Mouse (Mus musculus) ES-E14 (cell line): ENCODE results near the gene Mpg. TPM values are rescaled to one million over a fixed set of nuclear protein-coding genes. Genes with fewer than 3 reads are reported as not detected.

Source experiments
- DNase-seq: peaks from one replicate; pipeline ENCODE4 v3.0.0-alpha.2; 2013; ENCODE audit warnings: low read depth, low spot score
- H3K27ac ChIP-seq: 2 replicates; pipeline ENCODE4 v1.5.1; 2012; ENCODE audit warnings: low read depth, mild to moderate bottlenecking, low read length, moderate library complexity, mixed read lengths; ENCODE audit not compliant: poor library complexity, insufficient read depth, severe bottlenecking
- H3K36me3 ChIP-seq: 2 replicates; pipeline ENCODE4 v1.6.1; 2012; ENCODE audit warnings: mild to moderate bottlenecking, low read length, moderate library complexity, mixed read lengths; ENCODE audit not compliant: control insufficient read depth, poor library complexity, insufficient read depth, severe bottlenecking
- H3K4me1 ChIP-seq, 2 experiments: fragments of 150-350 bp in 1 of 2; sonication (generic) in 1 of 2; 2 replicates each; pipeline ENCODE4 v1.6.1; 2012; ENCODE audit warnings: low read length in 2 of 2, mild to moderate bottlenecking in 1 of 2, mixed read lengths in 1 of 2; ENCODE audit not compliant: control insufficient read depth in 2 of 2, insufficient read depth in 2 of 2, poor library complexity in 1 of 2
- H3K4me3 ChIP-seq, 2 experiments: fragments of 150-350 bp in 1 of 2; sonication (generic) in 1 of 2; 2 replicates each; pipeline ENCODE4 v1.5.1; 2012; ENCODE audit warnings: low read length in 2 of 2, low read depth in 1 of 2, mild to moderate bottlenecking in 1 of 2, mixed read lengths in 1 of 2; ENCODE audit not compliant: insufficient read depth in 1 of 2, poor library complexity in 1 of 2, severe bottlenecking in 1 of 2
- H3K9ac ChIP-seq: 2 replicates; pipeline ENCODE4 v1.6.1; 2012; ENCODE audit warnings: low read depth, mild to moderate bottlenecking, low read length, mixed read lengths; ENCODE audit not compliant: poor library complexity, insufficient read depth, severe bottlenecking
- H3K9me3 ChIP-seq: fragments of 150-350 bp; sonication (generic); 2 replicates; pipeline ENCODE4 v1.6.1; 2012; ENCODE audit warnings: low read depth, mild to moderate bottlenecking, low read length; ENCODE audit not compliant: control insufficient read depth, insufficient read depth
- CHD2 ChIP-seq: IDR thresholded peaks from 2 replicates; pipeline ENCODE4 v1.6.1; 2014; ENCODE audit warnings: mild to moderate bottlenecking, low read depth, low read length, inconsistent platforms
- HCFC1 ChIP-seq: IDR thresholded peaks from 2 replicates; pipeline ENCODE4 v1.6.1; 2012; ENCODE audit warnings: low read length, inconsistent platforms, borderline replicate concordance; ENCODE audit not compliant: insufficient read depth
- MAFK ChIP-seq: IDR thresholded peaks from 2 replicates; pipeline ENCODE4 v1.6.1; 2014; ENCODE audit warnings: mild to moderate bottlenecking, low read depth, low read length, inconsistent platforms; ENCODE audit not compliant: insufficient read depth
- ZC3H11A ChIP-seq: IDR thresholded peaks from 2 replicates; pipeline ENCODE4 v1.6.1; 2012; ENCODE audit warnings: low read depth, mild to moderate bottlenecking, inconsistent platforms, low read length, borderline replicate concordance
- ZNF384 ChIP-seq: IDR thresholded peaks from 2 replicates; pipeline ENCODE4 v1.6.1; 2012; ENCODE audit warnings: low read depth, low read length, inconsistent platforms
- in situ Hi-C, 2 experiments: fragments of 600-800 bp; cut with MboI; formaldehyde crosslinking; loops; one replicate each; pipeline ENCODE4 v1.15.1; 2025; ENCODE audit warnings: low sequenced_read_pairs in 2 of 2, inconsistent platforms in 1 of 2; ENCODE audit not compliant: unreplicated experiment in 2 of 2
- total RNA-seq: library from RNA; depleted of rRNA; stranded (reverse); fragments of 300-350 nt; gene quantifications from 2 replicates; pipeline ENCODE4 v1.2.3, GENCODE M21; 2012

Gene Mpg
- total RNA-seq, 1 experiment, result 30.6 TPM

DNA sequence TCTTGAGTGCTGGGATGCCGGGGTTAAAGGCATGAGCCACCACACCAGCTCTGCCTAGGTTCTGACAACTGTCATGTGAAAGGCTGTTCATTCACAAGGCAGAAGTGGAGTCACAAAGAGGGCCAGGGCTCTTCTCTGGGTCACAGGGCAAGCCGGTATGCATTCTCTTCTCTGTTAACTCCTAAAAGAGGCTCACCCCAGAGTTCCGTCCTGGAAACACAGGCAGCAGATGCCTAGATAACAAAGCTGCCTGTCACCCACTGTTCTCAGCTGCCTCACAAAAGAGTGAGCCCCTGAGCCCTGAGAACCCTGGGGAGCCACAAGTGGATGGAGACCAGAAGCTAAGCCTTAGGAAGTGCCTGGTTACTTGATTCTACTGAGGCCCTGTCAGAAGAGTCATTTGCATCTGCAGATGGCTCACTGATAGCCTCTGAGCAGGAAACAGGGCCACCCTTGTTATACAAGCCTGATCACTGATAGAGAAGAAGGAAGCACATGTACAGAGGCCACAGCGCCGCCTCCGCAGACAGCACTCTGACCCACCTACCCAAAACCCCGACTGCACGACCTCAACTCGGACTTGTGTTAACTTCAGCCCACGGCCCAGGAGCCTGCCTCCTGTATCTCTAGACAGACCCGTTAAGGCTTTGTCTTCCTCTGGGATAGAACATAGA, 30.3 kb upstream of the Mpg start:
- Histone ChIP-seq H3K36me3 (no peaks in the 10 kb centered on the region), H3K9me3 (no peaks in the 10 kb centered on the region), H3K4me1 (peaks cover 0 to 3% of the 10 kb centered on the region in 2 experiments; a peak in 1 of 4 replicates), H3K9ac (no peak overlapping the region), H3K4me3 (no peak overlapping the region), H3K27ac (no peak overlapping the region)
- in situ Hi-C loops, result no loop called here
- TF ChIP-seq ZNF384, result no peak
- TF ChIP-seq HCFC1, result no peak
- TF ChIP-seq ZC3H11A, result no peak
- TF ChIP-seq MAFK, result no peak
- no peak for TF ChIP-seq CHD2
- no peak for DNase-seq

DNA sequence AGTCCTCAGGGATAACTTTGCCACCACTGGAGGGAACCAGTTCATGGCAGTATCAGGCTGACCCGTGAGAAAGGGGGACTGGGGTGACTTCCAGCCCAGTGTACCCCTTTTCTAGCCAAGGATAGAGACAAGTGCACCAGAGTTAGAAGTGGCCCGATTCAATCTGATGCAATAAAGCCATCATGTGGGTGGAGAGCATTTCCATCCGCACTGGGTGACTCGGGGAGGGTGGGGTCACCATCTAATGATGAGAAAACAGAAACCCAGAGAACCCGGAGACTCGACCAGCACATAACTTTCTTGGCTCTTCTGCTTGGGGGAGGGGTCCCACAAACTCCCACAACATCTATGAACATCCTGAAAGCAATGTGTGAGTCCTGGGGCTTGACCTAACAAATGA, 29.6 kb upstream of the Mpg start:
- H3K36me3 ChIP-seq, result no peaks in the 10 kb centered on the region
- in situ Hi-C loops, result no loop called here
- no peak for TF ChIP-seq ZC3H11A
- no peak for TF ChIP-seq ZNF384
- TF ChIP-seq CHD2, result no peak
- TF ChIP-seq MAFK, result no peak
- no peak for TF ChIP-seq HCFC1
- no peaks in the 10 kb centered on the region for H3K9me3 ChIP-seq
- H3K4me1 ChIP-seq, result peaks cover 0 to 3% of the 10 kb centered on the region in 2 experiments; a peak in 1 of 4 replicates
- no peak overlapping the region for H3K27ac ChIP-seq
- no peak overlapping the region for H3K9ac ChIP-seq
- H3K4me3 ChIP-seq, result no peak overlapping the region
- DNase-seq, result no peak

DNA sequence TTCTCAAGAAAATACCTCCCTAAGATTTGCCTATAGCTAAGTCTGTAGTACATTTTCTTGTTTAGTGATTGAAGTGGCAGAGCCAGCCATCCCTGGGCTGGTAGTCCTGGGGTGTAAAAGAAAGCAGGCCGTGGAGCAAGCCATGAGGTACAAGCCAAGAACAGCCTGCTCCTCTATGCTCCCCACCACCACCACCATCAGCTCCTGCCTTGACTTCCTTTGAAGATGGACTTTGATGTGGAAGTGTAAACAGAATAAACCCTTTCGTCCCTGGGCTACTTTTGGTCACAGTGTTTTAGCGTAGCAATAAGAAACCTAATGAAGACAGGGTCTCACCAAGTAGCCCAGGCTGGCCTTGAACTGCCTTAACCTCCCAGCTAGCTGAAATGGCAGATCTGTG, 28.5 kb upstream of the Mpg start:
- H3K9me3 ChIP-seq, result no peaks in the 10 kb centered on the region
- H3K4me1 ChIP-seq, result peaks cover 0 to 3% of the 10 kb centered on the region in 2 experiments; a peak in 1 of 4 replicates
- no peaks in the 10 kb centered on the region for H3K36me3 ChIP-seq
- in situ Hi-C loops, result no loop called here
- H3K27ac ChIP-seq, result no peak overlapping the region
- H3K4me3 ChIP-seq, result no peak overlapping the region
- no peak for DNase-seq
- H3K9ac ChIP-seq, result no peak overlapping the region
- no peak for TF ChIP-seq MAFK

DNA sequence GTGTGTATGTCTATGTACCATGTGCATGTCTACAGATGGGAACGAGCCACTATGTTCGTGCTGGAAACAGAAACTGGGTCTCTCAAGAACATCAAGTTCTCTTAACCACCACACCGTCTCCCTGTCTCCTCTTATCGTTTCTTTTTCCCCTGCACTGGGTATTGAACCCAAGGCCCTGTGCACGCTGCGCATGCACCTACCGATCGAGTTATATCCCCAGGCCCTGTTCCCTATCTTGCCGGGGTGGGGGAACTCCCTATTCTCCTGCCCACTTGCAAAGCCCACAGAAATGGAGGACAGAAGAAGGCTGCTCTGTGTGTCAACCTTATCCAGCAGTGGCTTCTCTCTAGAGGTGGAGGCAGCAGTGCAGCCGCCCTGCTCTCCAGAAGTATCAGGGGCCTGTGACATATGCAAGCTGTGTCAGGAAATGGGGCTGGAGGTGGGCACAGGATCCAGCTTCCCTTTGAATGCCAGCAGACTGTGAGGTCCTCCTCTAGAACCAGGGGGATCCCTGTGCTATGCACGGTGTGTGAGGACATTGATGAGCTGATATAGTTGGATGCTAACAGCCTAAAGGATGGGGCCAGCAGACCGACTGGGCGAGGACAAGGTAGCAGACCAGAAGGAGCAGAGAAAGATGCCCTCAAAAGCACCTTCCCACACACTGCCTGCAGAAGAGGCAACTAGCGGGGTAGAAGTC, 27.9 kb upstream of the Mpg start:
- in situ Hi-C loops, result no loop called here
- DNase-seq, result no peak
- H3K4me1 ChIP-seq, result peaks cover 0 to 3% of the 10 kb centered on the region in 2 experiments; a peak in 1 of 4 replicates
- H3K36me3 ChIP-seq, result no peaks in the 10 kb centered on the region
- TF ChIP-seq CHD2, result no peak
- TF ChIP-seq ZNF384, result no peak
- no peak for TF ChIP-seq MAFK
- no peak for TF ChIP-seq ZC3H11A
- TF ChIP-seq HCFC1, result no peak
- no peaks in the 10 kb centered on the region for H3K9me3 ChIP-seq
- H3K27ac ChIP-seq, result no peak overlapping the region
- no peak overlapping the region for H3K4me3 ChIP-seq
- H3K9ac ChIP-seq, result no peak overlapping the region
